Mouse (Mus musculus) testis, adult 2 months (tissue): ENCODE measurements at regions not wholly inside any gene's neighbourhood (a gene's known extent, or its start where the extent isn't known, plus 50 kb on each side); places are given as distances from the start of the nearest gene placed in this dataset.

Experiments used
- H3K27ac ChIP-seq: fragments of 200-500 bp; 2 replicates; pipeline ENCODE4 v1.5.1; 2012; ENCODE audit warnings: low read depth, low read length; ENCODE audit not compliant: control insufficient read depth, insufficient read depth
- H3K27me3 ChIP-seq: fragments of 200-500 bp; 2 replicates; pipeline ENCODE4 v1.6.1; 2012; ENCODE audit warnings: mild to moderate bottlenecking, low read length, moderate library complexity; ENCODE audit not compliant: control insufficient read depth, insufficient read depth
- H3K36me3 ChIP-seq: fragments of 200-500 bp; 2 replicates; pipeline ENCODE4 v1.6.1; 2012; ENCODE audit warnings: mild to moderate bottlenecking, low read length; ENCODE audit not compliant: control insufficient read depth, insufficient read depth
- H3K4me1 ChIP-seq: fragments of 200-500 bp; 2 replicates; pipeline ENCODE4 v1.6.1; 2012; ENCODE audit warnings: low read length; ENCODE audit not compliant: control insufficient read depth, insufficient read depth
- H3K4me3 ChIP-seq: fragments of 200-500 bp; 2 replicates; pipeline ENCODE4 v1.5.1; 2012; ENCODE audit warnings: low read depth, mild to moderate bottlenecking, low read length, moderate library complexity, mixed read lengths; ENCODE audit not compliant: control insufficient read depth
- CTCF ChIP-seq: fragments of 200-500 bp; IDR thresholded peaks from 2 replicates; pipeline ENCODE4 v1.5.1; 2012; ENCODE audit warnings: low read depth, mild to moderate bottlenecking, inconsistent platforms, low read length, moderate library complexity; ENCODE audit not compliant: control insufficient read depth, insufficient read depth, insufficient replicate concordance
- POLR2A ChIP-seq: fragments of 200-500 bp; IDR thresholded peaks from 2 replicates; pipeline ENCODE4 v1.6.1; 2012; ENCODE audit warnings: low read depth, mild to moderate bottlenecking, inconsistent platforms, low read length, moderate library complexity; ENCODE audit not compliant: control insufficient read depth

GRCm38 (mm10) chr14:58543140-58543767, 472.9 kb downstream of the Fgf9 start:
- TF ChIP-seq POLR2A (no peak), CTCF (no peak)
- no peak overlapping the region for H3K4me3 ChIP-seq
- no peaks in the 10 kb centered on the region for H3K27me3 ChIP-seq
- H3K36me3 ChIP-seq: no peaks in the 10 kb centered on the region
- H3K27ac ChIP-seq: no peak overlapping the region
- no peaks in the 10 kb centered on the region for H3K4me1 ChIP-seq

- Histone ChIP-seq H3K27me3 (no peaks in the 10 kb centered on the region), H3K36me3 (no peaks in the 10 kb centered on the region), H3K4me3 (no peak overlapping the region), H3K4me1 (peaks cover 3% of the 10 kb centered on the region; the same call in 1 of the 2 replicates), H3K27ac (no peak overlapping the region)
- TF ChIP-seq CTCF (no peak), POLR2A (no peak)
Measured at GRCm38 (mm10) chr14:58538135-58538534, 467.8 kb downstream of the Fgf9 start.

GRCm38 (mm10) chr14:58520976-58521549, 450.7 kb downstream of the Fgf9 start:
- H3K4me1 ChIP-seq: no peaks in the 10 kb centered on the region
- H3K27ac ChIP-seq: no peak overlapping the region
- H3K4me3 ChIP-seq: no peak overlapping the region
- no peaks in the 10 kb centered on the region for H3K27me3 ChIP-seq
- no peak for TF ChIP-seq CTCF
- no peak for TF ChIP-seq POLR2A
- H3K36me3 ChIP-seq: no peaks in the 10 kb centered on the region

- Histone ChIP-seq H3K4me3 (no peak overlapping the region), H3K27ac (no peak overlapping the region), H3K36me3 (no peaks in the 10 kb centered on the region), H3K4me1 (no peaks in the 10 kb centered on the region), H3K27me3 (no peaks in the 10 kb centered on the region)
- no peak for TF ChIP-seq CTCF
- no peak for TF ChIP-seq POLR2A
Measured at GRCm38 (mm10) chr14:58520384-58520783, 450.0 kb downstream of the Fgf9 start.

GRCm38 (mm10) chr14:58519086-58519485, 448.7 kb downstream of the Fgf9 start:
- H3K27ac ChIP-seq: no peak overlapping the region
- TF ChIP-seq CTCF (no peak), POLR2A (no peak)

DNA sequence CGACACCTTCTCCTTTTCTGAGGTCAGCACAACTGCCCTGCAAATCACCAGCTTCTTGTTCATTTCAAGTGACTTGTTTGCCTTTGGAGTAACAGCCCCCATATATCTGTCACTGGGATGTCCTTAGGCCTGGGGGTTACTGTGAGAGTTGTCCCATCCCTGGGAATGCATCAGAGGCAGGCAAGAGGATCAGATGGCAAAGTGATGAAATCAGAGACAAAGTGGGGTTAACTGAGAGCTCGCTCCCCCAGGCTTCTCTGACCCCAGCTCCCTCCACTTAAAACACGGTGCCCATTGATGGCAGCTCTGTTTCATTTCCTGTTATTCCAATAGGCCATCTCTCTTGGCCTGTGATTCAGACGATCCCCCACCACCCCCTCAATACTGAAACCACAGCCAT, 446.2 kb downstream of the Fgf9 start:
- Histone ChIP-seq H3K4me1 (no peaks in the 10 kb centered on the region), H3K4me3 (no peak overlapping the region), H3K27me3 (no peaks in the 10 kb centered on the region), H3K27ac (no peak overlapping the region), H3K36me3 (no peaks in the 10 kb centered on the region)
- TF ChIP-seq CTCF: no peak
- no peak for TF ChIP-seq POLR2A

More at GRCm38 (mm10) chr14:58519086-58519485, 448.7 kb downstream of the Fgf9 start:
- H3K4me1 ChIP-seq: no peaks in the 10 kb centered on the region
- no peak overlapping the region for H3K4me3 ChIP-seq
- H3K36me3 ChIP-seq: no peaks in the 10 kb centered on the region
- no peaks in the 10 kb centered on the region for H3K27me3 ChIP-seq

DNA sequence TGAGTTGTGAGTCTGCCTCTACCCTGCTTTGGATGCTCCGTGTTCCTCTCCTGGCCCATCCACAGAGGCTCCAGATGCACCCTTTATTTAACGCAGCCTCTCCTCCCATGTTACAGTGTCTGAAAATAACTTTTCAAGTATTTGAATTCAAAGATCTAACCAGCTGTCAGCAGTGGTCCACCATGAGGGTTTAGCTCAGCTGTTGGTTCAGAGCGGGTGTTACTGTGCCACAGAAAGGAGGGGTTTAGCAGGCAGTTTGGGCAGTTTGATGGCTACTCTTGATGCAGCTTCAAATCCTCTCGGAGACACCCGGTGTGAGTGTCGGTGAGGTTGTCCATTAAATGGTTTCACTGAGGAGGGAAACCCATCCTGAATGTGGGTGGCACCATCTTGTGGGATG, 441.8 kb downstream of the Fgf9 start:
- Histone ChIP-seq H3K4me1 (no peaks in the 10 kb centered on the region), H3K4me3 (no peak overlapping the region), H3K27ac (no peak overlapping the region), H3K27me3 (no peaks in the 10 kb centered on the region), H3K36me3 (no peaks in the 10 kb centered on the region)
- TF ChIP-seq CTCF (no peak), POLR2A (no peak)

DNA sequence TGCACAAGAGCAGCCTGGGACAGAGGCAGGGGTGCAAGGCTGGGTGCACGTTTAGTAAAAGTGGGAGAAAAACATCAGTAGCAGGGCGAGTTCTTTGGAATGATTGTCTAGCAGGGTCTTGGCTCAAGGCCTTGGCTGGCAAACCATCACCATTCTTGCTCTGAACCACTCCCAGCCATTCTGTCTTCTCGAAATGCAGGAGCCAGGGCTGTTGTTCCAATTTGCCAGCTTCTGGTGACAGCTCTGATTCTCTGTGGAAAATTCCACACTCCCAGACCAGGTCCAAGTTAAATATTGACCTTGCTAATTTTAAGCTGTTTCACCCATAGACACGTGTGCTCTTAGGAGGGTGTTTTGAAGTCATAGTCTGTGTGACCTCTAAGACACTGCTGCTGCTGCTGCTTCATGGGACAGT, 441.2 kb downstream of the Fgf9 start:
- Histone ChIP-seq H3K36me3 (no peaks in the 10 kb centered on the region), H3K27ac (no peak overlapping the region), H3K4me3 (no peak overlapping the region), H3K4me1 (no peaks in the 10 kb centered on the region), H3K27me3 (no peaks in the 10 kb centered on the region)
- no peak for TF ChIP-seq CTCF
